Mouse (Mus musculus) kidney, embryonic 14.5 days (tissue): ENCODE measurements around the gene Adssl1. TPM values are rescaled to one million over a fixed set of nuclear protein-coding genes. Genes with fewer than 3 reads are reported as not detected.

Source experiments
- ATAC-seq: fragments of 200-750 bp; cut with Nextera tagmentation; 2 replicates; pipeline ENCODE4 v1.8.0; 2017; ENCODE audit warnings: moderate number of reproducible peaks, mild to moderate bottlenecking, moderate TSS enrichment, moderate library complexity; ENCODE audit not compliant: low FRiP score, low TSS enrichment
- H3K27ac ChIP-seq: fragments of 300-500 bp; sonication (generic); 2 replicates; pipeline ENCODE4 v1.5.1; 2014; ENCODE audit warnings: low read depth, mild to moderate bottlenecking, low read length, moderate library complexity, mixed read lengths
- H3K27me3 ChIP-seq: fragments of 300-500 bp; sonication (generic); 2 replicates; pipeline ENCODE4 v1.6.1; 2014; ENCODE audit warnings: mild to moderate bottlenecking, low read length; ENCODE audit not compliant: control insufficient read depth, insufficient read depth
- H3K36me3 ChIP-seq: fragments of 300-500 bp; sonication (generic); 2 replicates; pipeline ENCODE4 v1.6.1; 2014; ENCODE audit warnings: low read length, mixed read lengths; ENCODE audit not compliant: control insufficient read depth, insufficient read depth
- H3K4me1 ChIP-seq: fragments of 300-500 bp; sonication (generic); 2 replicates; pipeline ENCODE4 v1.6.1; 2014; ENCODE audit warnings: low read length, mixed read lengths; ENCODE audit not compliant: control insufficient read depth, insufficient read depth
- H3K4me2 ChIP-seq: fragments of 300-500 bp; sonication (generic); replicated peaks from 2 replicates; pipeline ENCODE4 v1.6.1; 2014; ENCODE audit warnings: low read depth, mild to moderate bottlenecking, low read length
- H3K4me3 ChIP-seq: fragments of 300-500 bp; sonication (generic); 2 replicates; pipeline ENCODE4 v1.5.1; 2014; ENCODE audit warnings: mild to moderate bottlenecking, low read length
- H3K9ac ChIP-seq: fragments of 300-500 bp; sonication (generic); 2 replicates; pipeline ENCODE4 v1.6.1; 2014; ENCODE audit warnings: low read depth, mild to moderate bottlenecking, low read length, moderate library complexity
- H3K9me3 ChIP-seq: fragments of 300-500 bp; sonication (generic); 2 replicates; pipeline ENCODE4 v1.6.1; 2016; ENCODE audit warnings: low read length; ENCODE audit not compliant: control insufficient read depth
- WGBS: fragments of 180-500 bp; shearing (Covaris S2); extraction: QIAGEN DNeasy Blood & Tissue Kit; methylation state at CpG from one replicate; pipeline ENCODE4 v1.1.7; 2014; 5-methylcytosine and 5-hydroxymethylcytosine counted together
- microRNA-seq: library from miRNA; unstranded; fragments of <30 nt; microRNA quantifications from one replicate; pipeline ENCODE4, GENCODE M21; 2016
- polyA plus RNA-seq: library from polyadenylated mRNA; unstranded; fragments of >200 nt; fragmentation: Nextera tagmentation; extraction: Ambion mirVana; gene quantifications from 2 replicates; pipeline ENCODE4 v1.2.1, GENCODE M21; 2014

Gene Adssl1
- polyA plus RNA-seq, 1 experiment from 2014 or later, result 9.3 TPM

DNA sequence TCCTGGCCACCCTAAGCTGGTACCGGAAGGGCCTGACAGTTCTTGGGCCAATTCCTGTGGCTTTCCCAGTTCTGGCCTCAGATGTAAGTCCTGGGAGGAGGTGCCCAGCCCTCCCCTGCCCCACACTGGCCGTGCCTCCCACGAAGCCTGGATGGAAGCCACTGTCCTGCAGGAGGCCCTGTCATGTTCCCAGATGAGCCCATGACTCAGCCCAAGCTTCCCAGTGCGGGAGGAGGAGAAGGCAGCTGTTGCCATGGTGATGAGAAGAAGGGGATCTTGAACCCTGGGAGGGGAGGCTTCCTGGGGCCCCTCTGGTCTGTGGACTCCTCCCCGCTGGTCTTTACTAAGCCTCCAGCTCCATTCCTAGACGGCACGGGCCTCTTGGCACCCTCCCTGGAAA is 63.5 kb downstream of the Adssl1 start:
- H3K4me3 ChIP-seq, result no peak overlapping the region
- no peak overlapping the region for H3K9ac ChIP-seq
- H3K27ac ChIP-seq, result no peak overlapping the region
- no peaks in the 10 kb centered on the region; the same call in 1 of the 2 replicates for H3K36me3 ChIP-seq
- ATAC-seq, result no peak
- no peak overlapping the region for H3K4me2 ChIP-seq
- H3K4me1 ChIP-seq, result peaks cover 9% of the 10 kb centered on the region
- H3K27me3 ChIP-seq, result peaks cover 23% of the 10 kb centered on the region
- 53% methylated on average over 7 of the region's 7 CpGs for WGBS
- H3K9me3 ChIP-seq, result no peaks in the 10 kb centered on the region; the same call in 1 of the 2 replicates

DNA sequence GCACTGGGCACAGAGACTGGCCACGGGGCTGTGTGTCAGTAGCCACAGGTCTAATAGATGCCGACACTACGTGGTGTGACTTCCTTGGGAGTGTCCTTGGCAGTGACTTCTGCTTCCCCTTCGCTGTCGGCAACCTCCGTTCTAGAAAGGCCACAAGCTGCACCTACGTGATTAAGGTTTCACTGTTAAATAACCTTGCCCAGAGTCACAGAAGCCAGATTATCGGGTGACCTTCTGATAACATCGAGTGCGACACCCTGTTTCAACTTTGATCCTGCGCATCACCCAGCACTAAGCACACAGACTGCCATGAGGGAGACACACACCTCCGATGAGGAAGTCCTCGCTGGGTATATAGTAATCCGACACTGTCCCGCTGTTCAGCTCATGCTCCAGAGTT is 68.6 kb downstream of the Adssl1 start:
- H3K4me2 ChIP-seq, result no peak overlapping the region
- H3K4me1 ChIP-seq, result peaks cover 5% of the 10 kb centered on the region
- 51% methylated on average over 15 of the region's 15 CpGs for WGBS

More for the DNA sequence above, 68.6 kb downstream of the Adssl1 start:
- no peak overlapping the region for H3K4me3 ChIP-seq
- no peak overlapping the region for H3K27ac ChIP-seq
- no peaks in the 10 kb centered on the region for H3K36me3 ChIP-seq
- no peak overlapping the region for H3K9ac ChIP-seq
- H3K9me3 ChIP-seq, result no peaks in the 10 kb centered on the region; the same call in 1 of the 2 replicates
- no peaks in the 10 kb centered on the region for H3K27me3 ChIP-seq
- no peak for ATAC-seq

Small RNA genes within 50 kb of the gene (microRNA-seq; reads per million reads assigned to microRNA genes)
- gene Mir6939, result 0.84 reads per million

Other genes with a start within 250 kb of the Adssl1 start
- 0.08 and 0.40 TPM in 2 replicates for gene A530016L24Rik, start 130.6 kb upstream of the Adssl1 start, polyA plus RNA-seq
- 0.16 and 0.57 TPM in 2 replicates for gene Tmem179, start 103.3 kb upstream of the Adssl1 start, polyA plus RNA-seq
- gene Inf2, start 31.3 kb upstream of the Adssl1 start, polyA plus RNA-seq, result 4.7 and 5.8 TPM in 2 replicates
- gene Siva1, start 24.6 kb downstream of the Adssl1 start, polyA plus RNA-seq, result 314 and 362 TPM in 2 replicates
- 50.8 and 58.5 TPM in 2 replicates for gene Akt1, start 54.8 kb downstream of the Adssl1 start, polyA plus RNA-seq
- 3.8 and 5.7 TPM in 2 replicates for gene Zbtb42, start 58.8 kb downstream of the Adssl1 start, polyA plus RNA-seq
- gene Cep170b, start 100.4 kb downstream of the Adssl1 start, polyA plus RNA-seq, result 11.5 and 15.1 TPM in 2 replicates
- gene Pld4, start 140.6 kb downstream of the Adssl1 start, polyA plus RNA-seq, result 4.8 and 7.8 TPM in 2 replicates
- gene Ahnak2, start 182.6 kb downstream of the Adssl1 start, polyA plus RNA-seq, result 0.53 and 0.86 TPM in 2 replicates
- gene Clba1, start 188.9 kb downstream of the Adssl1 start, polyA plus RNA-seq, result 8.5 and 8.9 TPM in 2 replicates
- 117 and 148 TPM in 2 replicates for gene Cdca4, start 209.4 kb downstream of the Adssl1 start, polyA plus RNA-seq
- 0.14 and 0.27 TPM in 2 replicates for gene Gpr132, start 248.2 kb downstream of the Adssl1 start, polyA plus RNA-seq